Mouse (Mus musculus) liver, adult 2 months (tissue): ENCODE measurements around the gene Nf1. TPM values are rescaled to one million over a fixed set of nuclear protein-coding genes. Genes with fewer than 3 reads are reported as not detected.
A peak's percentile ranks its signal among the peaks of the same experiment; 100 is the strongest.

Source experiments
- DNase-seq: peaks from one replicate; pipeline ENCODE4 v3.0.0-alpha.2; 2011; ENCODE audit warnings: low read depth, low spot score; ENCODE audit errors: extremely low read depth
- H3K27ac ChIP-seq: fragments of 200-500 bp; replicated peaks from 2 replicates; pipeline ENCODE4 v1.5.1; 2012; ENCODE audit warnings: low read depth, mild to moderate bottlenecking, control low read depth, inconsistent platforms, low read length; ENCODE audit not compliant: insufficient read depth
- H3K27me3 ChIP-seq: fragments of 200-500 bp; 2 replicates; pipeline ENCODE4 v1.6.1; 2012; ENCODE audit warnings: mild to moderate bottlenecking, moderate library complexity, low read length, inconsistent platforms; ENCODE audit not compliant: control insufficient read depth, insufficient read depth
- H3K36me3 ChIP-seq: fragments of 200-500 bp; 2 replicates; pipeline ENCODE4 v1.6.1; 2012; ENCODE audit warnings: low read length, inconsistent platforms; ENCODE audit not compliant: control insufficient read depth, insufficient read depth
- H3K4me1 ChIP-seq: fragments of 200-500 bp; 2 replicates; pipeline ENCODE4 v1.6.1; 2011; ENCODE audit warnings: low read length; ENCODE audit not compliant: control insufficient read depth, insufficient read depth
- H3K4me3 ChIP-seq: fragments of 200-500 bp; 2 replicates; pipeline ENCODE4 v1.5.1; 2011; ENCODE audit warnings: low read depth, mild to moderate bottlenecking, control low read depth, low read length, moderate library complexity; ENCODE audit not compliant: insufficient read depth
- H3K79me2 ChIP-seq: fragments of 200-500 bp; 2 replicates; pipeline ENCODE4 v1.6.1; 2012; ENCODE audit warnings: inconsistent platforms, mild to moderate bottlenecking, low read length, moderate library complexity; ENCODE audit not compliant: control insufficient read depth, insufficient read depth
- H3K9ac ChIP-seq: fragments of 200-500 bp; 2 replicates; pipeline ENCODE4 v1.6.1; 2012; ENCODE audit warnings: low read depth, mild to moderate bottlenecking, control low read depth, inconsistent platforms, low read length
- CTCF ChIP-seq: fragments of 200-500 bp; IDR thresholded peaks from 2 replicates; pipeline ENCODE4 v1.5.1; 2011; ENCODE audit warnings: low read depth, low read length, control low read depth
- POLR2A ChIP-seq: fragments of 200-500 bp; IDR thresholded peaks from 2 replicates; pipeline ENCODE4 v1.6.1; 2011; ENCODE audit warnings: low read length, control low read depth; ENCODE audit not compliant: insufficient read depth; ENCODE audit errors: extremely low read depth
- WGBS: fragments of 180-500 bp; shearing (Covaris S2); methylation state at CpG from one replicate; pipeline ENCODE4 v1.1.7; 2018; 5-methylcytosine and 5-hydroxymethylcytosine counted together
- polyA plus RNA-seq: library from polyadenylated mRNA; depleted of rRNA; stranded (reverse); fragments of >200 nt; gene quantifications from 2 replicates; pipeline ENCODE4 v1.2.3, GENCODE M21; 2012
- total RNA-seq: library from RNA; depleted of rRNA; stranded (reverse); fragments of >200 nt; gene quantifications from 2 replicates; pipeline ENCODE4 v1.2.3, GENCODE M21; 2014

The Nf1 gene
- total and polyA plus RNA-seq, 2 experiments, result 5.5 to 21.1 TPM

DNA sequence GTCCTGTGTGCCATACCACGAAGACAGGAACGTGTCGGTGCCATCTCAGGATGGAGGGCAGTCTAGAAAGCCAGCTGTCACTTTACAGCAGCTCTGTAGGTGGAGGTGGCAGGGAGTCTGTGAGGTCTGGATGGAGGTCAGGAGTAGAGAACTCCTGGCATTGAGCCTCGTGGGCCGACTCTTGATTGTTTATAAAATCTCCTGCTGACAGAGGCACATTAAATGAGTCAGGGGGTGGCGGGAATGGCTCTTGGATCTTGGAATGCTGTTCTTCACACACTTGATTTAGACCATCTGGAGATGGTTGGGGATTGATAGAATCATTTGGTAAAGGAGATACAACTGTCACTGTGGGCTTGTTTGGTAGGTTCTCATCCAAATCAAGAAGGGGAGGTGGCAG lies 175.8 kb downstream of the Nf1 start:
- H3K9ac ChIP-seq, result no peak overlapping the region
- H3K27me3 ChIP-seq, result no peaks in the 10 kb centered on the region
- no peak for DNase-seq
- H3K79me2 ChIP-seq, result no peaks in the 10 kb centered on the region; the same call in 1 of the 2 replicates
- H3K4me3 ChIP-seq, result no peak overlapping the region
- 83% methylated on average over 6 of the region's 6 CpGs for WGBS
- H3K4me1 ChIP-seq, result peaks cover 4% of the 10 kb centered on the region; the same call in 1 of the 2 replicates
- no peak overlapping the region for H3K27ac ChIP-seq
- H3K36me3 ChIP-seq, result no peaks in the 10 kb centered on the region
- TF ChIP-seq POLR2A, result no peak

DNA sequence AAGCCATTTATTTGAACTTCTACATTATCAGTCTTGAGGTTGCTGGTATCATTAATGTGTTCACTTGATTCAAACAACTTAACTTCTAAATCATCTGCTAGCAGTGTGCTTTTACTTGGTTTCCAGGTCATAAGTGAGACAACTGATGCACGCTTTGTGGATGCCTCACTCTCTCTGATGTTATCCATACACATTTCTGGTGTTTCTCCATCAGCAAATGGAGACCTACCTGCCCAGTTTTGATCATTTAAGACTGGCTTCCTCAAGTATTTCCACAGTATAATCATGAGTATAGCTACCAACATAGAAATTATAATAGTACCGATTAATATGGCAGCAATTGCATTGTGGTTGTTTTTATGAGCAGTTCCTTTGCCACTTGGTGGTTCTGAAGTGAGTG lies 176.3 kb downstream of the Nf1 start:
- TF ChIP-seq POLR2A, result no peak
- no peak for TF ChIP-seq CTCF
- Histone ChIP-seq H3K9ac (no peak overlapping the region), H3K36me3 (no peaks in the 10 kb centered on the region), H3K79me2 (no peaks in the 10 kb centered on the region; the same call in 1 of the 2 replicates), H3K4me3 (no peak overlapping the region), H3K27ac (no peak overlapping the region), H3K27me3 (no peaks in the 10 kb centered on the region), H3K4me1 (peaks cover 4% of the 10 kb centered on the region; the same call in 1 of the 2 replicates)
- DNase-seq, result no peak
- WGBS, result 98% methylated on average over 2 of the region's 2 CpGs

DNA sequence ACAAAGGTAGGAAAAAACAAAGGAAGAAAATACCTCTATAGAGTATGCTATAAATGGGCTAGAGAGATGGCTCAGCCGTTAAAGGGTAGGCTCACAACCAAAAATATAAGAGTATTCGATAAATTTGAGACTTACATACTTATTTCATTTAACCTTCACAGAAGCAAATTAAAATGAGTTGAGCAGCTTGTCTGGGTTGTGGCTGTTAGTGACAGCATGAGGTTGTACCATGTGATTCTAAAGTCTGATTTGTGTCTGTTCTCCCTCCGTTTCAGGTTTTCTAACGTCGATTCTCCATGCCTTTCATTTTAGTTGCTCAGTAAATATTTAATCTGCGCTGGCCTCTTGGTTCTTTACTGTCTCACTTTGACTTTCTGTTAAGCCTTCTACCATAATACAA lies 179.8 kb downstream of the Nf1 start:
- DNase-seq, result no peak
- Histone ChIP-seq H3K4me1 (peaks cover 4% of the 10 kb centered on the region; the same call in 1 of the 2 replicates), H3K79me2 (no peaks in the 10 kb centered on the region; the same call in 1 of the 2 replicates), H3K4me3 (no peak overlapping the region), H3K36me3 (peaks cover 2% of the 10 kb centered on the region; the same call in 1 of the 2 replicates), H3K27ac (no peak overlapping the region), H3K9ac (no peak overlapping the region), H3K27me3 (no peaks in the 10 kb centered on the region)
- TF ChIP-seq POLR2A, result no peak
- TF ChIP-seq CTCF, result no peak
- WGBS, result 45% methylated on average over 6 of the region's 6 CpGs

DNA sequence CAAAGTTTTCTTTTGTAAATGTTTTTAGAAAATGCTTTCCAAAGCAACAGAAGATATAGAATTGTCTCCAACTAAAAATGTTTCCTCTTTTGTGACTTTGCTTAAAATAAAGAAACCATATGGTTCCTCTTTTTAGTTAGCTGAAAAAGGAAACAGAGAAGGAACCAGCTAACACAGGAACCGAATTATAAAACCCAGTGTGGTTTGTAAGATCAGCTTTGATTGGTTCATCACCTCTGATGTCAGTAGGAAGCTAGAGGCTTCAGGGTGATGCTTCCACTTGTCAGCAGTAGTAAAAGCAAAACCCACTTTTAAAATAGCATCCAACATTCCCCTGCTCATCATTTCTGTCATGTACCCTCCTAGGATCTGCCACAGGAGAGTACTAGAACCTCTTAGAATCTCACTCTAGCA lies 180.4 kb downstream of the Nf1 start:
- Histone ChIP-seq H3K9ac (no peak overlapping the region), H3K4me3 (no peak overlapping the region), H3K27ac (no peak overlapping the region), H3K27me3 (no peaks in the 10 kb centered on the region), H3K4me1 (peaks cover 4% of the 10 kb centered on the region; the same call in 1 of the 2 replicates), H3K79me2 (no peaks in the 10 kb centered on the region; the same call in 1 of the 2 replicates), H3K36me3 (peaks cover 2% of the 10 kb centered on the region; the same call in 1 of the 2 replicates)
- TF ChIP-seq CTCF (no peak), POLR2A (no peak)
- WGBS, result 54% methylated on average over 1 of the region's 1 CpGs
- DNase-seq, result peak; percentile 60

DNA sequence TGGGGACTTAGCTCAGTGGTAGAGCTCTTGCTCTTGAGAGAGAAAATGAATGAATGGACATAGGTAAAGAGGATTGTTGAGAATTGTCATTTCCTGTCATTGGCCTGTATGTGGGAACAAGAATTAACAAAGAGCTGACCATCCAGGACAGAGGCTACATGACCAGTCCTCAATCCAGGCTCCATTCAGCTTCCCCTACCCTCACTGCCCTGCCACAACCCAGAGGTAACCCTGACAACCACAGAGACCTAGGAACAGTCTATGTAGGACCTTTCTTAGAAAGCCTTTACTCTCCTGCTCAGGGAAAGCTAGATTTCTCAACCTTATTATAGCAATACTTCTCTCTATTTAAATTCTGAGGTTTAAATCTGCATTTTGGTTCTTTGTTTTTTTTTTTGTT lies 181.3 kb downstream of the Nf1 start:
- H3K36me3 ChIP-seq, result peaks cover 2% of the 10 kb centered on the region; the same call in 1 of the 2 replicates
- TF ChIP-seq CTCF, result no peak
- no peak for TF ChIP-seq POLR2A
- no peaks in the 10 kb centered on the region for H3K27me3 ChIP-seq
- no peak overlapping the region for H3K9ac ChIP-seq
- DNase-seq, result no peak
- H3K27ac ChIP-seq, result no peak overlapping the region
- no peak overlapping the region for H3K4me3 ChIP-seq
- H3K4me1 ChIP-seq, result peaks cover 4% of the 10 kb centered on the region; the same call in 1 of the 2 replicates
- H3K79me2 ChIP-seq, result no peaks in the 10 kb centered on the region; the same call in 1 of the 2 replicates

DNA sequence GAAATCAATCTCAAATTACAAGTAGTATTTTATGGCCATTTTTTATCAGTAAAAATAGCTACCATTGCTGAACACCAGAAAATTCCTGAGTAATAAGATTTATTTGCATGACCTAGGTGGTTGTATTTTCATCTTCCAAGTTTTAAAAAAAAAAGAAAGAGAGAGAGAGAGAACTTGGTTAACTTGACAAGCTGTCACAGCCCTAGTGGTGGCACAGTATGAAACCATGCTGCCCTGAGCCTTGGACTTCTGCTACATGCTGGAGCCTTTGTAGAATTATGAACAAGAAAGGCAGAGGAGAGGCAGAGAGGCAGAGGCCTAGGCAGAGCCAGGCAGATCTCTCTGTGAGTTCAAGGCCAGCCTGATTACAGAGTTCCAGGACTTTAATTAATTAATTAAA lies 182.4 kb downstream of the Nf1 start:
- Histone ChIP-seq H3K9ac (no peak overlapping the region), H3K4me3 (no peak overlapping the region), H3K36me3 (peaks cover 2% of the 10 kb centered on the region; the same call in 1 of the 2 replicates), H3K4me1 (peaks cover 4% of the 10 kb centered on the region; the same call in 1 of the 2 replicates), H3K79me2 (no peaks in the 10 kb centered on the region), H3K27ac (no peak overlapping the region), H3K27me3 (no peaks in the 10 kb centered on the region)
- TF ChIP-seq POLR2A (no peak), CTCF (no peak)
- DNase-seq, result no peak
